Mouse (Mus musculus) frontal cortex, postnatal 14 days (tissue): ENCODE results near the gene Nadk2.

Experiments used
- DNase-seq, 2 experiments: peaks; one replicate each; pipeline ENCODE4 v3.0.0; 2022; ENCODE audit warnings: low spot score in 2 of 2

Gene Nadk2

DNA sequence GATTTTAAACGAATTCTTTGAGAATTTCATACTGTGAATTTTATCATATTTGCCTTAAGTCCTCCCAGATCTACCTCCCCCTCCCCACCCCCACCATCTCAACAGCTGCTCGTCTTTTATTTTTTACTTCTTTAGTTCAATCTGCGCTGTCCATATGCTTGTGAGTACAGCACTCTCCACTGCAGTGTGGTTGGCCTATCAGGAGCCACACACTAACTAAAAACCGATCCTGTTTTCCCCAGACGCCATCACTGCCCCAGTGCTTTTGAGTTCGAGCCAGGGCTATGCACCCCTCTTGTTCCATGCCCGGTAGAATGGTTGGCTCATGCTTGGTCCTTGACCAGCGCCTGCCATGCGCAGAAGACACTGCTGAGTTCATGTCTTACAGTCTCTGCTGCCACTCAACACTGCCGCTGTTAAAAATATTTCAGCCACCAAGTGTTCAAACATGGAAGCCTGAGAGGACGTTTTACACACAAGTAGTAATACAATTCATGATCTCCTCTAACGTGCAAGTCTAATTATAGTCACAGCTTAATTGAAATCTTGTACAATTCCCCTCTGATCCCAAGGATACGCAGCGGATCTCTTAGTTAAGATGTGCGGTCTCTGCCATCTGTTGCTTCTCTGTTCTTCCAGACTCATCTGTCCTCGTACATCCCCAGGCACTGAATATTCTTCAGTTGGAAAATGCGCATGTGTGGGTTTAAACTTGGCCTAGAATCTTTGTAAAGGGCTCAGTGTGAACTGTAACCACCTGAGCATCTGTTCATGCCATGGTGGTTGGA, 17.0 kb downstream of the Nadk2 start:
- no peak for DNase-seq

DNA sequence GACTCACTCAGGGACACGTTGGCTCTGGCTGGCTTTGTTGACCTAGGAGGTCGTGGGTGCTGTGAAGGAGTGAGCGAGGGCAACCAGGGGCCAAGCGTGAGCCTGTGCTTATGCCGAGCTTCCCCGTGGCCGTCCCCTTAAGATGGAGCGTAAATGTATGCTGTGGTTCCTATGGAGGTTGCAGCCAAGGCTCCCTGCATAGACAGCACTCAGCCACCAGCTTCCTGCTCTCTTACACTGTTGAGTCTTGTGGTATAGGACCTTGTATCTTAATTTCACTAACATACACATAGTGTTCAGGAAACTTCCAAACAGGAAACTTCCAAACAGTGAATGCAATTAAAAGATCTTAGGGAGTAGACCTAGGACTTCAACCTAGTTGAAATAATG, 17.6 kb downstream of the Nadk2 start:
- no peak for DNase-seq

DNA sequence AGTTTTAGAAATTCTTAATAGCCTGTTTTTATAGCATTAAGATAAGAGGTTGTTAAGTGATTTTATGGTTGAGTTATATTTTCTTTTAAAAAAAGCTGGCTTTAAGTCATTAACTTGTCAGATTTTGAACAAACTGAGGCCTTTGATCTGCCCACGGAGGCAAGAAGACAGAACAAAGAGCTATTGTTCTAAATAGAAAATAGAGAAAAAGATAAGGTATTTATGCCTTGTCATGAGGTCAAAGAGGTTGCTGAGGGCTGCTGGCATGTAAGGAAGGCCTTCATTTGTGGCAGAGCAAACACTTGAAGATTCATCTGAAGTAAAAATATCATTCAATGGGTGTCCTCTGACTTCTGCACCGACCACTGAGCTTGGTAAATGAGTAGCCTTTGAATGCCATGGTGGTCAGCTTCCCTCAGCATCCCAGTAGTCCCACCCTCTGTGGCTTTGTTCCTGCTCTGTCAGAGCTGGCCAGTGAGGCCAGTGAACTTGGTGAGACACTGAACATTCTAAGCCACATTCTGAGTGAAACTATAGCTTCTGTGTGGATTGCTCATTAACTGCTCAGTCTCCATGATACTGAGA, 18.2 kb downstream of the Nadk2 start:
- no peak for DNase-seq

GRCm38 (mm10) chr15:9090662-9091061, 19.6 kb downstream of the Nadk2 start:
- no peak for DNase-seq

DNA sequence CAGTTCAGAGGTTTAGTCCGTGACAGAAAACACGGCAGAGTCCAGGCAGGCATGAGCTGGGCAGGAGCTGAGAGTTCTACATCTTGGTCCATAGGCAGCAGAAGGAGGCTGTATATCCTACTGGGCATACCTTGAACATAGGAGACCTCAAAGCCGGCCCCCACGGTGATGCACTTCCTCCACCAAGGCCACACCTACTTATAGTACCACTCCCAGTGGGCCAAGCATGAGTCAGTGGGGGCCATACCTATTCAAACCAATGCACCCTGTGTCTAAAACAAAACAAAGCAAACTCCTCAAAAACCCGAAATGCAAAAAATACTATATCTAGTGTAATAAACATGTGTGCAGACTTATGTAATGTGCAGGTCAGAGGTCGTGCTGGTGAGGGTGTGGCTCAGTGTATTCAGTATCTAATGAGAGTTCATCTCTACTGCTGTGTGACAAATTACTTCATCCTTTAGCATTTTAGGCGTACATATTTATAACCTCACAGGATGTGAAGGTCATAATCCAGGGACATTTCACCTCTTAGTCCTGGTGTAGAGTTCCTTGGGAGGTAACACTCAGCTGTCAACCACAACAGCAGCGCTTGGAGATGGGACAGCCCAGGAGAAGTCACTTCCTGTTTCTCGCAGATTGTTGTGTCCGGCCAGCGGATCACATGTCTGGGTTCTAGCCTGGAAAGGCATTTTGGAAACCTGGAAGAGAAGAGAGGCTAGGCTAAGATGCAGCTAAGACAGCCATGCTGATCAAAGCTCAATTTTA, 22.7 kb downstream of the Nadk2 start:
- no peak for DNase-seq

DNA sequence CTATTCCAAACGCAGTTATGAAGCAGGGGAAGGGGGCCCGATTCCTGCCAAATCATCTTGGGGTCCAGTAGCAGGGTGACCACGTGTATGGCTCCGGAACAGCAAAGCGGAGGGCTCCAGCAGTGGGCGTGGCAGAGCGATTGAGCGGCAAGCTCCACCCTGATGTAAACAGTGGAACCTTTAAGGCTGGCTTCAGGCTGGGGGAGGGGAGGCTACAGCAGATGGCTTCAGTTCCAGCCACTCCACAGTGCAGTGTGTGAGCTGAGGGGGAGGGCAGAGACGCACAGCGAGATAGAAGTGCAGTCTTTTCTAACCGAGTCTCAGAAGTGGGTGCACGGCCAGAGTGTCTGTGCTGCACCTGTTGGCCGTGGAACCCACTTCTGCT, 23.3 kb downstream of the Nadk2 start:
- peak; percentile 24 to 32 for DNase-seq

- no peak for DNase-seq
Observed at GRCm38 (mm10) chr15:9096865-9097264, 25.8 kb downstream of the Nadk2 start.

- DNase-seq, result no peak
Observed at GRCm38 (mm10) chr15:9100446-9101077, 29.5 kb downstream of the Nadk2 start.

DNA sequence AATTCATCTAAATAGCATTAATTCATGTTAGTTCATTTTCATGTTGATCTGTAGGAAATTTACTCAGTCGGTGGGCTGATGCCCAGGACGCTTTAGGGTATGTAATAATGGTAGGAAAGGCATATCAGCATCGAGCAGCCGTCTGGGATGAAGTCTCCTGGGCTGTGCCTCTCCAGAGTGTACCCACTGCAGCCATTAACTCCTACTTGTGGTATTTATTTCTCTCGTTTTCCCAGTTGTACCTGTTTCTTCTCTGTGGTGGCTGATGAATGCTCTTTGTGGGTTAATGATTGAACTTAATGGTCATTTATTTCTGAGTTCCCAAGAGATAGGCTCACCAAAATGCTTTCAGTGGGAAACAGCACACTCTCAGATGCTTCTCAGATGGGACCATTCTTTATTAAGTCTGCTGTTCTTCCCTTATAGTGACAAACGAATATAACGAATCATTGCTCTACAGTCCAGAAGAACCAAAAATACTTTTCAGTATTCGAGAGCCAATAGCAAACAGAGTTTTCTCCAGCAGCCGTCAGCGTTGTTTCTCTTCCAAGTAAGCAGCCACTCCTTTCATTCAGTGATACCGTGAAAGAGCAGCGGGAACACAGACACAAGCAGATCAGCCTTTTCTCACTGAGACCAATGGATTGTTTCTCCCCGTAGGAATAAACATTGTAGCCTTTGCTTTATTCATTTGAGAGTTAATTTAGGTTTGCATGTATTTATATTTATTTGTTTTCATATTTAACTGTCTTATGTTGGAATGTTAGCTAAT, 35.4 kb downstream of the Nadk2 start:
- DNase-seq, result no peak

GRCm38 (mm10) chr15:9110526-9111347, 39.7 kb downstream of the Nadk2 start:
- DNase-seq, result no peak

- no peak for DNase-seq
Observed at GRCm38 (mm10) chr15:9111648-9112047, 40.6 kb downstream of the Nadk2 start.

- no peak for DNase-seq
Observed at GRCm38 (mm10) chr15:9113556-9113955, 42.5 kb downstream of the Nadk2 start.

DNA sequence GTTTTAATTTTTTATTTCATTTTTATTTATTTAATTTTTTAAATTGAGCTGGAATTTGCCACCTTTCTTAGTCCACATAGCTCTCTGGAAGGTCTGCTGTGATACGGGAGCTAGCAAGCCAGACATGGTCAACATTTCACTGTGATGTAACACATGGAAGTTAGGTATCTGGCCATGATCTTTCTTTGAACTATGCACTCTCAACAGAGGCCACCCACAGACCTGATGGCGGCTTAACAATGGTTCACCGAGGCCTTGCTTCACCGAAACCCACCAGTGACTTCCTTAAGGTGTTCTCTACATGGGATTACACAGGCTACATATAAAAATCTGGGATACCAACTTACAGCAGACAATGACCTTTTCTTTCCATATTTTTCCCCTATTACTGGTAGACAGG, 43.1 kb downstream of the Nadk2 start:
- DNase-seq, result no peak

GRCm38 (mm10) chr15:9114599-9114998, 43.5 kb downstream of the Nadk2 start:
- no peak for DNase-seq

DNA sequence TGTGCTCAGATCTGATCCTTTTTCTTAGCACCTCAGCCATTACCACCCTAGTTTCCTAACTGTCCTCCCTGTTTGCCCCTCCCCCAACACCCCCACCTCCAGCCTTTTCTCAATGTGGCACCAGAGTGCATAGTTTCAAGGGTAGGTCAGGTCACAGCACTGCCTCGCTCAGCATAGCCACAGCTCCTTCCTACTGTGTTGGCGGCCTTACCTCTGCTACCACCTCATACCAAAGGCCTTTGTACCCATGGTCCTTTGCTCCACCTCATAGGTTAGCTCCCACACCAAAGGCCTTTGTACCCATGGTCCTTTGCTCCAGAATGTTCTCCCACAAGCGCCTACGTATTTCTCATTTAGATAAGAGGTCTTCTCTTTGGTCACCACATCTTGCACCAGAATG, 47.8 kb downstream of the Nadk2 start:
- no peak for DNase-seq

- DNase-seq, result peak in 1 of 2 experiments; percentile 37
Observed at GRCm38 (mm10) chr15:9120081-9120480, 49.0 kb downstream of the Nadk2 start.

GRCm38 (mm10) chr15:9122989-9123388, 51.9 kb downstream of the Nadk2 start:
- DNase-seq, result no peak

DNA sequence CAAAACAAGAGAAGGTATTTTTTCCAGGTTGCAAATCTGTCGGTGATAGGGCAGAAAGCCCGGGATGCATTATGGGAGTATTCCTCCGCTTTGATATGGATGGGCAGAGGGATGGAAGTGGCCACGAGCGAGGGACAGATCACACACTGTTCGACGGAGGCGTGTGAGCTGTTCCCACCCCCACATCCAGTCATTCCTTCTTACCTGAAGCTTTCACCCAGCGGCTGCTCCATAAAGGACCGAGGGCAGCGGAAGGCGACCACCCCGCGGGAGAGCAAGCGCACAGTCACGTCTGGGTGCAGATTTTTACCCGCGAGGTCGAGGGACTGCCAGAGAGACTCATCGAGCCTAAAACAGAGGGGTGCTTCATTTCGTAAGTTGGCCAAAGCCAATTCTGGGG, 53.8 kb downstream of the Nadk2 start:
- DNase-seq, result no peak

- no peak for DNase-seq
Observed at GRCm38 (mm10) chr15:9127051-9127791, 56.2 kb downstream of the Nadk2 start.
